Mouse (Mus musculus) small intestine, adult 2 months (tissue): Measurements from ENCODE around the gene Pam. TPM values are rescaled to one million over a fixed set of nuclear protein-coding genes. Genes with fewer than 3 reads are reported as not detected.

Experiments
- H3K27ac ChIP-seq: fragments of 200-500 bp; 2 replicates; pipeline ENCODE4 v1.5.1; 2012; ENCODE audit warnings: low read depth, low read length, control low read depth, inconsistent platforms; ENCODE audit not compliant: insufficient read depth
- H3K27me3 ChIP-seq: fragments of 200-500 bp; 2 replicates; pipeline ENCODE4 v1.6.1; 2012; ENCODE audit warnings: mild to moderate bottlenecking, moderate library complexity, low read length, inconsistent platforms; ENCODE audit not compliant: control insufficient read depth, insufficient read depth
- H3K36me3 ChIP-seq: fragments of 200-500 bp; 2 replicates; pipeline ENCODE4 v1.6.1; 2012; ENCODE audit warnings: mild to moderate bottlenecking, low read length, control low read depth, inconsistent platforms; ENCODE audit not compliant: control insufficient read depth, insufficient read depth
- H3K4me1 ChIP-seq: fragments of 200-500 bp; 2 replicates; pipeline ENCODE4 v1.6.1; 2012; ENCODE audit warnings: low read length, inconsistent platforms, mixed read lengths; ENCODE audit not compliant: control insufficient read depth, insufficient read depth, insufficient read length
- H3K4me3 ChIP-seq: fragments of 200-500 bp; 2 replicates; pipeline ENCODE4 v1.5.1; 2012; ENCODE audit warnings: low read depth, mild to moderate bottlenecking, control low read depth, inconsistent platforms, low read length, moderate library complexity
- CTCF ChIP-seq: fragments of 200-500 bp; IDR thresholded peaks from 2 replicates; pipeline ENCODE4 v1.5.1; 2012; ENCODE audit warnings: low read depth, mild to moderate bottlenecking, control low read depth, inconsistent platforms, low read length, moderate library complexity, mixed read lengths; ENCODE audit not compliant: insufficient replicate concordance, insufficient read length; ENCODE audit errors: extremely low read depth
- POLR2A ChIP-seq: fragments of 200-500 bp; IDR thresholded peaks from 2 replicates; pipeline ENCODE4 v1.6.1; 2012; ENCODE audit warnings: low read depth, mild to moderate bottlenecking, control low read depth, inconsistent platforms, low read length, moderate library complexity
- WGBS: fragments of 180-500 bp; shearing (Covaris S2); methylation state at CpG from one replicate; pipeline ENCODE4 v1.1.7; 2018; 5-methylcytosine and 5-hydroxymethylcytosine counted together
- polyA plus RNA-seq: library from polyadenylated mRNA; depleted of rRNA; stranded (reverse); fragments of >200 nt; gene quantifications from 2 replicates; pipeline ENCODE4 v1.2.3, GENCODE M21; 2012

Pam gene
- polyA plus RNA-seq, 1 experiment: 99.5 TPM

GRCm38 (mm10) chr1:97926789-97927188, 168.7 kb downstream of the Pam start:
- H3K4me1 ChIP-seq: no peaks in the 10 kb centered on the region
- WGBS: 62% methylated on average over 7 of the region's 7 CpGs
- H3K36me3 ChIP-seq: no peaks in the 10 kb centered on the region
- TF ChIP-seq CTCF (no peak), POLR2A (no peak)
- no peak overlapping the region for H3K4me3 ChIP-seq
- H3K27ac ChIP-seq: no peak overlapping the region
- H3K27me3 ChIP-seq: no peaks in the 10 kb centered on the region

- no peaks in the 10 kb centered on the region for H3K4me1 ChIP-seq
- no peaks in the 10 kb centered on the region for H3K36me3 ChIP-seq
- 36% methylated on average over 2 of the region's 2 CpGs for WGBS
- H3K27ac ChIP-seq: no peak overlapping the region
- TF ChIP-seq POLR2A (no peak), CTCF (no peak)
- H3K4me3 ChIP-seq: no peak overlapping the region
- no peaks in the 10 kb centered on the region for H3K27me3 ChIP-seq
Observed at GRCm38 (mm10) chr1:97926017-97926540, 169.4 kb downstream of the Pam start.

- Histone ChIP-seq H3K27me3 (no peaks in the 10 kb centered on the region), H3K4me1 (no peaks in the 10 kb centered on the region), H3K4me3 (no peak overlapping the region), H3K27ac (no peak overlapping the region), H3K36me3 (no peaks in the 10 kb centered on the region)
- TF ChIP-seq CTCF: no peak
- no peak for TF ChIP-seq POLR2A
- 67% methylated on average over 6 of the region's 6 CpGs for WGBS
Observed at GRCm38 (mm10) chr1:97922395-97922794, 173.1 kb downstream of the Pam start.

- no peaks in the 10 kb centered on the region for H3K36me3 ChIP-seq
- WGBS: 65% methylated on average over 1 of the region's 1 CpGs
- TF ChIP-seq POLR2A (no peak), CTCF (no peak)
Observed at GRCm38 (mm10) chr1:97921886-97922285, 173.6 kb downstream of the Pam start.

GRCm38 (mm10) chr1:97918495-97918894, 177.0 kb downstream of the Pam start:
- Histone ChIP-seq H3K4me1 (no peaks in the 10 kb centered on the region), H3K27ac (no peak overlapping the region), H3K4me3 (no peak overlapping the region), H3K27me3 (no peaks in the 10 kb centered on the region; the same call in 1 of the 2 replicates), H3K36me3 (no peaks in the 10 kb centered on the region)
- TF ChIP-seq POLR2A (no peak), CTCF (no peak)
- 16% methylated on average over 8 of the region's 8 CpGs for WGBS

More at GRCm38 (mm10) chr1:97921886-97922285, 173.6 kb downstream of the Pam start:
- Histone ChIP-seq H3K4me1 (no peaks in the 10 kb centered on the region), H3K27me3 (no peaks in the 10 kb centered on the region), H3K27ac (no peak overlapping the region), H3K4me3 (no peak overlapping the region)

GRCm38 (mm10) chr1:97916971-97917234, 178.5 kb downstream of the Pam start:
- no peak overlapping the region for H3K27ac ChIP-seq
- H3K4me3 ChIP-seq: no peak overlapping the region
- H3K36me3 ChIP-seq: no peaks in the 10 kb centered on the region
- no peaks in the 10 kb centered on the region; the same call in 1 of the 2 replicates for H3K27me3 ChIP-seq
- no peak for TF ChIP-seq CTCF
- no peak for TF ChIP-seq POLR2A
- WGBS: 71% methylated on average over 2 of the region's 2 CpGs
- no peaks in the 10 kb centered on the region for H3K4me1 ChIP-seq

GRCm38 (mm10) chr1:97916218-97916970, 179.1 kb downstream of the Pam start:
- Histone ChIP-seq H3K4me1 (no peaks in the 10 kb centered on the region), H3K27me3 (no peaks in the 10 kb centered on the region; the same call in 1 of the 2 replicates), H3K4me3 (no peak overlapping the region), H3K27ac (no peak overlapping the region), H3K36me3 (no peaks in the 10 kb centered on the region)
- TF ChIP-seq CTCF: no peak
- no peak for TF ChIP-seq POLR2A
- 87% methylated on average over 12 of the region's 12 CpGs for WGBS
